Mouse (Mus musculus) forebrain, embryonic 12.5 days (tissue): ENCODE results near the gene Hist1h2bp. TPM values are rescaled to one million over a fixed set of nuclear protein-coding genes. Genes with fewer than 3 reads are reported as not detected.
"Not testable (repeated sequence)": the region's sequence is repeated elsewhere in the genome, so short reads cannot be mapped to it uniquely, and the experiment has no call there.

ENCODE experiments used
- ATAC-seq: fragments of 200-750 bp; cut with Nextera tagmentation; 2 replicates; pipeline ENCODE4 v1.8.0; 2017; ENCODE audit warnings: moderate TSS enrichment; ENCODE audit not compliant: low FRiP score
- H3K27ac ChIP-seq: fragments of 300-500 bp; sonication (generic); 2 replicates; pipeline ENCODE4 v1.5.1; 2016; ENCODE audit warnings: mild to moderate bottlenecking
- H3K27me3 ChIP-seq: fragments of 300-500 bp; sonication (generic); 2 replicates; pipeline ENCODE4 v1.6.1; 2016; ENCODE audit warnings: mild to moderate bottlenecking
- H3K36me3 ChIP-seq: fragments of 300-500 bp; sonication (generic); replicated peaks from 2 replicates; pipeline ENCODE4 v1.6.1; 2016; ENCODE audit warnings: mild to moderate bottlenecking
- H3K4me1 ChIP-seq: fragments of 300-500 bp; sonication (generic); 2 replicates; pipeline ENCODE4 v1.6.1; 2016
- H3K4me2 ChIP-seq: fragments of 300-500 bp; sonication (generic); 2 replicates; pipeline ENCODE4 v1.6.1; 2016; ENCODE audit warnings: mild to moderate bottlenecking, moderate library complexity
- H3K4me3 ChIP-seq: fragments of 300-500 bp; sonication (generic); replicated peaks from 2 replicates; pipeline ENCODE4 v1.5.1; 2016; ENCODE audit warnings: mild to moderate bottlenecking
- H3K9ac ChIP-seq: fragments of 300-500 bp; sonication (generic); 2 replicates; pipeline ENCODE4 v1.6.1; 2016; ENCODE audit warnings: mild to moderate bottlenecking
- H3K9me3 ChIP-seq: fragments of 300-500 bp; sonication (generic); 2 replicates; pipeline ENCODE4 v1.6.1; 2016
- WGBS: fragments of 180-500 bp; shearing (Covaris S2); methylation state at CpG from one replicate; pipeline ENCODE4 v1.1.7; 2016; 5-methylcytosine and 5-hydroxymethylcytosine counted together
- polyA plus RNA-seq: library from polyadenylated mRNA; unstranded; fragments of >200 nt; fragmentation: Nextera tagmentation; extraction: Ambion mirVana; gene quantifications from 2 replicates; pipeline ENCODE4 v1.2.1, GENCODE M21; 2016

The Hist1h2bp gene
- polyA plus RNA-seq, 1 experiment from 2014 or later, result 5.2 TPM

DNA sequence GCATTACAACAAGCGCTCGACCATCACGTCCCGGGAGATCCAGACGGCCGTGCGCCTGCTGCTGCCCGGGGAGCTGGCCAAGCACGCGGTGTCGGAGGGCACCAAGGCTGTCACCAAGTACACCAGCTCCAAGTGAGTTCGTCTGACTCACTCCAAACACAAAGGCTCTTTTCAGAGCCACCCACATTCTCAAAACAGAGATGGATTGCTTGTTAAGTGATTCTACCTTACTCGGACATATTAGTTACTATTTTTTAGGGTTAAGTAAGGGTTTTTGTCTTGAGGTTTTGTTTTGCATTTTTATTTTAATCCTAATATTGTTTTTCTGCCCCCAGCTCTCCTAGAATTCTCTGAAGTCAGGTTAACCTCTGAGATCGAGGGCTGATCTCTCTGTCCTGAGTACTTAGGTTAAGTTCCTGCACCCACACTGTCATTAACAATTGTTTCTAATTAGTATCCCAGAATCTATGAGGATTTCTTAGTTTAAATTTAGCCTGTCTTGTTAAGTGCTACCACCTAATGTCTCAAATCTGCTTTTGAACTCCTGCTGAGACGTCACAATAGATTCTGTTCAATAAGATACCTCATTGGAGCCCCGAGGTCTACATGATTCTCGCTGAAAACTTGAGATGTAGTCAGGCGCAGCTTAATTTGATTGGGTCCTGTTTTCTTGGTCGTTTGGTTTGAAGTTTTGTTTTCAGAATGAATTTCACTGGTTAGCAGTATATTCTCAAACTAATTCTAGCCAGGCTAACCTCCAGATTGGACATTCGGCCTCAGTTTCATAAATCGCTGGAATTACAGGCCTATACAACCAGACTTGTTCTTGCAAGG lies 716 bp downstream of the Hist1h2bp start:
- WGBS, result 5% methylated on average over 17 of the region's 21 CpGs

DNA sequence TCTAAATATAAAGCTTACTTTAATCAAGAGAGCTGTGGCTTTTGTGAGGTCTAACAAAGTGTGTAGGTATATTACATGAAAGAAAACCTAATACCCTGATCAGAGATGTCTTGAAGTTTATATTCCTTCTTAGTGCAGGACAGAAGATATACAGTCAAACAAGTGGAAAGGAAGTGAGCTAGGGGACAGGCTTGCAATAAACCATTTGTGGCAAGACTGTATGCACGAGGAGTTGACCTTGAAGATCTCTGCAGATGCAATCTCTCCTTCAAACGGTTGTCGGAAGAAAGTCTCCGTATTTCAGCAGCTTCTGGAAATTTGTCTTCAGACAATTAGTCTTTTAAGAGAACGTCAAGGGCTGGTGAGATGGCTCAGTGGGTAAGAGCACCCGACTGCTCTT lies 2.7 kb downstream of the Hist1h2bp start:
- 54% methylated on average over 6 of the region's 6 CpGs for WGBS
- Histone ChIP-seq H3K36me3 (no peaks in the 10 kb centered on the region), H3K27ac (no peak overlapping the region), H3K27me3 (no peaks in the 10 kb centered on the region), H3K4me3 (no peak overlapping the region), H3K9me3 (no peaks in the 10 kb centered on the region), H3K9ac (no peak overlapping the region), H3K4me1 (peaks cover 24% of the 10 kb centered on the region), H3K4me2 (no peak overlapping the region)
- ATAC-seq, result no peak

More for the DNA sequence above, 716 bp downstream of the Hist1h2bp start:
- Histone ChIP-seq H3K9me3 (no peaks in the 10 kb centered on the region), H3K27me3 (no peaks in the 10 kb centered on the region), H3K4me3 (peak overlapping the region; percentile 37), H3K9ac (peak overlapping the region; percentile 45; the same call in 1 of the 2 replicates), H3K4me2 (peak overlapping the region; percentile 50), H3K4me1 (peaks cover 32% of the 10 kb centered on the region), H3K27ac (peak overlapping the region; percentile 88), H3K36me3 (no peaks in the 10 kb centered on the region)
- peak; percentile 14 for ATAC-seq

GRCm38 (mm10) chr13:21790601-21791283 lies 3.5 kb downstream of the Hist1h2bp start:
- Histone ChIP-seq H3K27me3 (no peaks in the 10 kb centered on the region), H3K4me1 (peaks cover 20% of the 10 kb centered on the region), H3K9me3 (no peaks in the 10 kb centered on the region), H3K4me3 (peak overlapping the region; percentile 11), H3K4me2 (peak overlapping the region; percentile 42), H3K9ac (peak overlapping the region; percentile 45), H3K36me3 (no peaks in the 10 kb centered on the region), H3K27ac (peak overlapping the region; percentile 36; the same call in 1 of the 2 replicates)
- ATAC-seq, result no peak
- WGBS, result 5% methylated on average over 18 of the region's 18 CpGs

DNA sequence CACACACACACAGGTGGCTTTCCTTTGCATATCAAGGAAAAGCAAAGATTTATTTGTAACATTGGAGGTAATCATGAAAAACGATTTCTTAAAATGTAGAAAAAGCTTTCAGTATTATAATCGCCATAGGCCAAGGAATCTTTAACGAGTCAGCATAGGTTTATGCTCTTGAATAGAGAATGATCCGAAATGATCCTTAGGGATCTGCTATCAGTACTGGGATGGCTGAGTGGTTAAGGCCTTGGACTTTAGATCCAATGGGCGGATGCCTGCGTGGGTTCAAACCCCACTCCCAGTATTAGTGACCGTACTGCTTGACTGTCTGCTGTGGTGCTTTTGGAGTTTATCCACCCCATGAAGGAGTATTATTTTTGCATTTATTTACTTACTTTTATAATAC lies 8.3 kb downstream of the Hist1h2bp start:
- ATAC-seq, result no peak
- no peaks in the 10 kb centered on the region for H3K36me3 ChIP-seq
- H3K4me3 ChIP-seq, result no peak overlapping the region
- 88% methylated on average over 7 of the region's 7 CpGs for WGBS
- no peaks in the 10 kb centered on the region for H3K9me3 ChIP-seq
- H3K9ac ChIP-seq, result no peak overlapping the region
- no peak overlapping the region for H3K4me2 ChIP-seq
- no peak overlapping the region for H3K27ac ChIP-seq
- peaks cover 5% of the 10 kb centered on the region for H3K4me1 ChIP-seq
- H3K27me3 ChIP-seq, result no peaks in the 10 kb centered on the region

- not testable (repeated sequence) for H3K4me3 ChIP-seq, H3K4me2 ChIP-seq, H3K9me3 ChIP-seq, H3K9ac ChIP-seq, H3K36me3 ChIP-seq, ATAC-seq, H3K27me3 ChIP-seq, H3K27ac ChIP-seq, H3K4me1 ChIP-seq
Observed at GRCm38 (mm10) chr13:21797163-21797562, 9.9 kb downstream of the Hist1h2bp start.

DNA sequence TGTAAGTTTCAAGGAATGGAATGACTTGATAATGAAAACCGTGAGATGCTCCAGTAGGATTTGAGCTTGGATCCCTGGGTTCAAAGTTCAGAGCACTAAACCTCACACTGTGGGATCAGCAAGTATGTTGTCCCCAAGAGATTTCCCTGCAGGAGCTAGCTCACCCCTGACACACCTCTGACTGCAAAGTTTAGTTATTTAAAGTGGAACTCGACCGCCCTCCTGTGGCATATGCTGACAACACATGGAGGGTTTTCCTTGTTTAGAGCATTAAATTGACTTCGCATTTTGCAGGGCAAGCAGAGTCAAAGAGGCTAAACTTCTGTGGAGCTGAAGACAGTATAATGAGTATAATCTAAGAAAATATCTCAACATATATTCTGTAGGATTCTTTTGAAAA lies 15.8 kb downstream of the Hist1h2bp start:
- H3K4me1 ChIP-seq, H3K9me3 ChIP-seq, H3K4me2 ChIP-seq, H3K36me3 ChIP-seq, H3K27ac ChIP-seq, H3K4me3 ChIP-seq, H3K9ac ChIP-seq, H3K27me3 ChIP-seq: not testable (repeated sequence)
- no CpG with 5 or more reads among the region's 4 CpGs for WGBS
- peak; percentile 85 for ATAC-seq

DNA sequence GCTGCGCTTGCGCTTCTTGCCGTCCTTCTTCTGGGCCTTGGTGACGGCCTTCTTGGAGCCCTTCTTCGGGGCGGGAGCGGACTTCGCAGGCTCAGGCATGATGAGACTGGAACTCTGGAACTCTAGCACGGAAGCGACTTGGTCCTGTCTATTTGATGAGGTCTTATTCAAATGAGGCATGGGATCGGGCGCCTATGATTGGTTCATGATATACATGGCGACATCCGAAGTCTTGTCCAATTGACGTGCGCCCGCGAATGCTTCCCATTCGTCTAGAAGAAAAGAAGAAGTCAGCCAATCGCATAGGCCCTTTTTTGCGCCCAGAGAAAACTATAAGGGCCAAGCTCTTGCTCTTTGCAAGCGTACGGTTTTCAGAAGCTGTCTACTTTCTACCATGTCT lies 22.8 kb downstream of the Hist1h2bp start, which contains the start of the genes Hist1h2bq and Hist1h2ao:
TSS of gene Hist1h2bq (minus strand) at position 125 of the 400 bp plus-strand sequence.
TSS of gene Hist1h2ao (plus strand) at position 393 of the 400 bp plus-strand sequence.
- H3K36me3 ChIP-seq, H3K9ac ChIP-seq, H3K4me3 ChIP-seq, H3K27ac ChIP-seq, H3K27me3 ChIP-seq, H3K4me1 ChIP-seq, H3K9me3 ChIP-seq, H3K4me2 ChIP-seq: not testable (repeated sequence)
- peak; percentile 97 for ATAC-seq
- WGBS, result no CpG with 5 or more reads among the region's 23 CpGs

DNA sequence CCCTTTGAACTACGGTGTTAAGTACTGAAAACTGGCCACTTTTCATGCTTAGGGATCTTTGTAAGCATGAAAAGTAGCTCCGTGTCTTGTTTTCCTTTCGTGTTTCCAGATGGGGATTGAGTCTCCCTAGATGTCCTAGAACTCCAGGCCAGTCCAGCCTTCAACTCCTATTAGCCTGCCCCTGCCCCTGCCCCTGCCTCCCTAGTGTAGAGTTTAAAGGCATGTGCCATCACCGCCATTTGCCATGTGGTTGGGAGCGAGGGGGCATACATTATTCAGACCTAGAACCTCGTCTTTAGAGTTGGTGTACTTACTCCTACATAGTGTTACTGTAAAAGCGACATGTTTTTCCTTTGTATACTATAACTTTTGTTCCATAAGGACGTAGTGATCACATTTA lies 23.8 kb downstream of the Hist1h2bp start:
- no CpG with 5 or more reads among the region's 8 CpGs for WGBS
- peak; percentile 53 for ATAC-seq
- H3K4me3 ChIP-seq, H3K36me3 ChIP-seq, H3K9ac ChIP-seq, H3K27ac ChIP-seq, H3K27me3 ChIP-seq, H3K4me1 ChIP-seq, H3K4me2 ChIP-seq, H3K9me3 ChIP-seq: not testable (repeated sequence)

- not testable (repeated sequence) for H3K27me3 ChIP-seq, H3K36me3 ChIP-seq, H3K4me1 ChIP-seq, H3K9ac ChIP-seq, H3K9me3 ChIP-seq
- ATAC-seq, result peak; percentile 60
- Histone ChIP-seq H3K4me3 (peak within 1 kb of the TSS; percentile 24), H3K4me2 (peak within 1 kb of the TSS; percentile 43), H3K27ac (peak within 1 kb of the TSS; percentile 53; the same call in 1 of the 2 replicates)
- no CpG with 5 or more reads among the region's 24 CpGs for WGBS
Observed at GRCm38 (mm10) chr13:21811539-21811938, 24.3 kb downstream of the Hist1h2bp start, which contains the start of gene Hist1h4m. Hist1h4m (plus strand) TSS chr13:21811746.

DNA sequence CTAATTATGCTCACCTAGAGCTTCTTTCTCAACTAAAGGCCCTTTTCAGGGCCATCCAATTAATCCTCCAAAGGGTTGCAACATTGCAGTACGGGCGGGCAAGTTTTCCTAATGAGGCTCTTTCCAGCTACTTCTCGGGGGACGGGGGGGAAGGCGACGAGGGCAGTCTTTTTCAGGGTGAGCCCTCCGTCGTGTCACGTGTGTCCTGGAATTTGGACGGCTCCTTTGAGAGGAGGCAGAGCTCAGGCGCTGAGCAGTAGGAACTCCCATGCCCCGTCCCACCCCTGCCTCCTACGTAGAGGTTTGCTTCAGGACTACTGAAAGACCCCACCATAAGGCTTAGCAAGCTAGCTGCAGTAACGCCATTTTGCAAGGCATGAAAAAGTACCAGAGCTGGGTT lies 24.8 kb downstream of the Hist1h2bp start:
- not testable (repeated sequence) for H3K36me3 ChIP-seq, H3K9me3 ChIP-seq, H3K27me3 ChIP-seq, H3K9ac ChIP-seq, H3K4me1 ChIP-seq
- peak overlapping the region; percentile 43 for H3K4me2 ChIP-seq
- peak; percentile 66 for ATAC-seq
- 0% methylated on average over 14 of the region's 14 CpGs for WGBS
- peak overlapping the region; percentile 53; the same call in 1 of the 2 replicates for H3K27ac ChIP-seq
- H3K4me3 ChIP-seq, result peak overlapping the region; percentile 24

- 54% methylated on average over 6 of the region's 16 CpGs for WGBS
- not testable (repeated sequence) for H3K27ac ChIP-seq, H3K9me3 ChIP-seq, ATAC-seq, H3K4me1 ChIP-seq, H3K4me2 ChIP-seq, H3K36me3 ChIP-seq, H3K27me3 ChIP-seq, H3K9ac ChIP-seq, H3K4me3 ChIP-seq
Observed at GRCm38 (mm10) chr13:21820082-21820890, 33.0 kb downstream of the Hist1h2bp start.

GRCm38 (mm10) chr13:21828511-21828910 lies 41.2 kb downstream of the Hist1h2bp start:
- no peaks in the 10 kb centered on the region for H3K27me3 ChIP-seq
- no peak overlapping the region for H3K4me3 ChIP-seq
- no peaks in the 10 kb centered on the region for H3K9me3 ChIP-seq
- ATAC-seq, result no peak
- H3K27ac ChIP-seq, result no peak overlapping the region
- H3K9ac ChIP-seq, result no peak overlapping the region
- WGBS, result 78% methylated on average over 3 of the region's 3 CpGs
- no peak overlapping the region for H3K4me2 ChIP-seq
- H3K4me1 ChIP-seq, result no peaks in the 10 kb centered on the region
- no peaks in the 10 kb centered on the region for H3K36me3 ChIP-seq
